In genomic region chr4:142664781-142665180, GRCm38 (mm10) we compare ENCODE assay signal across 19 mouse cellular contexts.
DNase-seq lines count a peak whose midpoint lies in the region; ATAC-seq and TF ChIP-seq lines count a peak whose summit lies in the region.
"Had no signal": no experiment of that assay in that cellular context is flagged by ENCODE, and none has a peak within 500 bp of the region (broad histone marks: within the 10 kb centered on the region; RNA-seq: fewer than 3 reads in every experiment).

No protein-coding gene starts in this region.

- DNase-seq in frontal cortex, postnatal 14 days (ENCODE audit: low spot score in 2 of 2) = no peak
- DNase-seq in layer of hippocampus, adult 2 months (ENCODE audit: low spot score in 2 of 2) = peak; percentile 19 to 24
- DNase-seq in layer of hippocampus, postnatal 36 days = no peak
- DNase-seq in left cerebral cortex, postnatal 25 days (ENCODE audit: low spot score in 2 of 2) = peak; percentile 23 to 75
- no peak for DNase-seq in left cerebral cortex, adult 11 months (ENCODE audit: low spot score)
- peak; percentile 64 for DNase-seq in brain, adult 2 months (ENCODE audit: low read depth, low spot score)
- DNase-seq: adrenal gland, postnatal 10 days; B cell, adult 2 months; cerebellum, adult 11-12 months; cerebellum, adult 9-10 months; cerebellum, postnatal 25 days; gastrocnemius, postnatal 14 days; heart, adult 2 months; heart, postnatal 14 days had no signal

- no peak overlapping the region for H3K4me3 ChIP-seq in layer of hippocampus, adult 2 months
- H3K4me3 ChIP-seq: embryonic facial prominence, embryonic 12.5 days; forebrain, embryonic 15.5 days; heart, adult 2 months; heart, embryonic 15.5 days; hindbrain, embryonic 13.5 days had no signal

- no peak for TF ChIP-seq CTCF in layer of hippocampus, adult 2 months (conservative IDR thresholded peaks at IDR 0.05)

- intact Hi-C loops in left cerebral cortex, postnatal 25 days (cut with DNase I) = no loop called here

- no peak overlapping the region for H3K27ac ChIP-seq in layer of hippocampus, adult 2 months
- H3K27ac ChIP-seq: embryonic facial prominence, embryonic 12.5 days; forebrain, embryonic 15.5 days; heart, adult 2 months; heart, embryonic 15.5 days; hindbrain, embryonic 13.5 days had no signal

- ATAC-seq in frontal cortex, adult (ENCODE audit: low TSS enrichment) = peak; percentile 90
- ATAC-seq: forebrain, embryonic 15.5 days had no signal

Comparison
In these comparisons a context has a peak if more than half of its experiments do, and no peak if none do; other contexts are left out.
1. DNase-seq: peak in layer of hippocampus, adult 2 months (2 of 2), left cerebral cortex, postnatal 25 days (2 of 2) and brain, adult 2 months (single experiment); none in frontal cortex, postnatal 14 days (0 of 2), layer of hippocampus, postnatal 36 days (0 of 2) and left cerebral cortex, adult 11 months (single experiment).